Mouse (Mus musculus) thymus, postnatal 10 days (tissue): ENCODE data around the gene Usp27x.
A peak's percentile ranks its signal among the peaks of the same experiment; 100 is the strongest.

Experiments used
- DNase-seq, 2 experiments: peaks; one replicate each; pipeline ENCODE4 v3.0.0; 2021; ENCODE audit warnings: low spot score in 2 of 2

The Usp27x gene

GRCm38 (mm10) chrX:7375716-7376480 lies at the start of gene Usp27x:
Usp27x (minus strand) TSS chrX:7375830.
- DNase-seq: peak; percentile 22 to 35

GRCm38 (mm10) chrX:7422691-7423111 lies 47.1 kb upstream of the Usp27x start:
- DNase-seq: peak; percentile 53 to 62

GRCm38 (mm10) chrX:7422166-7422565 lies 46.5 kb upstream of the Usp27x start:
- DNase-seq: no peak

GRCm38 (mm10) chrX:7421016-7421415 lies 45.4 kb upstream of the Usp27x start:
- peak; percentile 56 to 78 for DNase-seq

GRCm38 (mm10) chrX:7416178-7416871 lies 40.7 kb upstream of the Usp27x start:
- no peak for DNase-seq

GRCm38 (mm10) chrX:7415308-7415707 lies 39.7 kb upstream of the Usp27x start:
- DNase-seq: no peak

GRCm38 (mm10) chrX:7412239-7413033 lies 36.8 kb upstream of the Usp27x start:
- DNase-seq: no peak

GRCm38 (mm10) chrX:7376586-7376985 lies 956 bp upstream of the Usp27x start:
- DNase-seq: no peak

GRCm38 (mm10) chrX:7375322-7375715 lies 311 bp downstream of the Usp27x start:
- peak in 1 of 2 experiments; percentile 3 for DNase-seq

GRCm38 (mm10) chrX:7325455-7325854 lies 50.2 kb downstream of the Usp27x start:
- DNase-seq: peak in 1 of 2 experiments; percentile 4

- peak; percentile 17 to 38 for DNase-seq
Observed at GRCm38 (mm10) chrX:7322288-7322687, 53.3 kb downstream of the Usp27x start.
